Mouse (Mus musculus): ENCODE results near the gene Tubb2b.
A peak's percentile ranks its signal among the peaks of the same experiment; 100 is the strongest.

The Tubb2b gene

DNA sequence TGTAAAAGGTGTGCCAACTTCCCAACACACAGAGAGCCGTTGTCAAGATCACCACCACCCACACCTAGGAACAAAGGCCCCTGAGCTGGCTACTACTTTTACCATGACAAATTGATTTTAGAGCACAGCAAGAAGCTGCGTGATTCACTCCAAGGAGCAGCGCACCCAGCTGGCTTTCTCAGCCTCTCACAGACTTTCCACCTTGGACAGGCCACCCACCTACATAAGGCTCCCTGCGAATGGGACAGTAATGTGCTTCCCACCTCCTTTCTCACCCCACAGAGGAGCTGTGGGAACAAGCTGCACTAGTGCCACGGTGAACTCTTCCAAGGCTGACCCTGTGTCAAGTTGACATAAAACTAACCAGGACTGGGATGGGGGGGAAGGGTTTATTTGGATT, 13.1 kb upstream of the Tubb2b start:
- no peak for DNase-seq (ENCODE audit: low read depth in 2 of 2, low spot score in 2 of 2)

DNA sequence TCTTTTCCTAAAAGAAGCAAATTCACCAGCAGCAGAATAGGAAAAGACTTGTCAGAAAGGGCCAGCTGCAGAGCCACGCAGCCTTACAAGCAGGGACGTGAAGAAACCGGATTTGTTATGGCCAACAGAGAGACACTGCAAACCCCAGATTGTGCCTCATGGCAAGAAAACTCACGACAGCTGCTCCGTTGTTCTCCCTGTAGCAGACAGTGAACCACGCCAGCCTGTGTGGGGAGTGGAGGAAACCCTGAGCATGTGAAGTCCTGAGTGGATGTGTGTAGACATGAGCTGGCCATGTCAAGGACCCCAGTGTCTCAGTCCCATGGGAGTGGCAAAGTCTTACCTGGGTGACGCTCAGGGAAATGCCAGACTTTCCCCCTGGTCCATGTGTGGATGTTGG, 6.3 kb upstream of the Tubb2b start:
- no peak for DNase-seq (ENCODE audit: low read depth in 2 of 2, low spot score in 2 of 2)

DNA sequence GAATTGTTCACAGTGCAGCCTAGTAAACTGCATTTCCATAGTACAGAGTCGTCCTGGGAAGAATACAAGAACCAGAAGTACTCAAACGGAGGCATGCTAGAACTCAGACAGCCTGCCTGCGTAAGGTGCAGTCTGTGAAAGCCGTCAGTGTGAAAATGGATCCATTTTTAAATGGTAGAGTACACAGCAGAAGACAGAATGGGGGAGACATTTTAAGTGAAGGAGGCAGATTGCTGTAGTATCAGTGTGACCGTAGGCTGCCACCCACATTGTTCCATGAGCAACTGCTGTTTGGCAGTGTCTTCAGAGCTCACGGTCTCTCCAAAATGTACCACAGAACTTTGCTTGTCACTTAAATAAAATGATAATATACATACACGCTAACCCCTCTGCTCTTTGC, 4.0 kb upstream of the Tubb2b start:
- no peak for DNase-seq (ENCODE audit: low read depth in 2 of 2, low spot score in 2 of 2)

DNA sequence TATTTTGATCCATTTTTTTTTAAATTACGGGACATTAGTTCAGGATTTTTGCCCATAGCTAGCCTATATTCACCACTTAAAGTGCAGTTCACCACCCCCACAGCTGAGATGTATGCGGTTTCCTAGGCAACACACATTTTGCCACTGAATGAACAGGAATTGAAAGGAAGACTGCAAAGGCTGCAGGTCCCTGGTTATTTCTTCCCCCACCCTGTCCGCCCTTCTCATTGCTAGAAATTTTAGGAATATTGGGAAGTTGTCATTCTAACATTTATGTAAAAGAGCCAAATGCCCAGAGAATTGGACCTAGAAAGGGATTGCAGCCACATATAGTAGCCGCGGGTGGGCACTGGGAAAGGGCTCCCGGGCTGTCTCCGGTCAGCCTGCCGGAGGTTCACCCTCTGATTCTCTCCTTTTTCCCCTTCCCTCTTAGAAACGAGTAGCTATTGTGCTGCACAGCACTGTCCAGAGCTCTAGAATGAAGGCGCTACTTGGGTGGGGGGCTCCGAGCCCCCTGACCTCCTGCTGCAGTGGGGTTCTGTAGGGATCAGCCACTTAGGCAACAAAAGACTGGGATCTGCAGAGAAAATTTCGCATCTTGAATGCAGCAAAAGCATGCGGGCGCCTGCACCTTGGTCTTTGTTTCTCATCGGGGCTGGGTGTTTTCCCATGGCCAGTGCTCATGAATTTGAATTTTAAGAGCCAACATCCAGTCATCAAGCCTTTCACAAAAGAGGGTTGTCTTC, 3.2 kb upstream of the Tubb2b start:
- no peak for DNase-seq (ENCODE audit: low read depth in 2 of 2, low spot score in 2 of 2)

DNA sequence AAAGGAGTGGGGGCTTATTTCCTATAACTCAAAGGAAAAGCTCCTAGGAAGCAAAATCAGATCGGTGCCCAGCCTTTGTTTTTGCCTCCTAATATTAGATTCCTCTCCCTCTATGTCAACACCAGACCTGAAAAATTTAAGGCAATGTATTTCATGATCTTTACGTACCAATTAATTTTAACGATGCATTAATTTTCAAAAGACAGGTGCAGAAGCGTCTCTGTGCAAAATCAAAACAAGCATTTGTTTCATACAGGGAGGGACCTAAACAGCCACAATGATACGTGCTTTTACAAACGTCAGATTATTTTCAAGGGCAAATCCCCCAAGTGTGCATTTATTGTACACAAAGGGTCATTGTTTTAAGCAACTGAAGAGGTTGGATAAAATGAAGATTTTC, 2.6 kb upstream of the Tubb2b start:
- no peak for DNase-seq (ENCODE audit: low read depth in 2 of 2, low spot score in 2 of 2)

DNA sequence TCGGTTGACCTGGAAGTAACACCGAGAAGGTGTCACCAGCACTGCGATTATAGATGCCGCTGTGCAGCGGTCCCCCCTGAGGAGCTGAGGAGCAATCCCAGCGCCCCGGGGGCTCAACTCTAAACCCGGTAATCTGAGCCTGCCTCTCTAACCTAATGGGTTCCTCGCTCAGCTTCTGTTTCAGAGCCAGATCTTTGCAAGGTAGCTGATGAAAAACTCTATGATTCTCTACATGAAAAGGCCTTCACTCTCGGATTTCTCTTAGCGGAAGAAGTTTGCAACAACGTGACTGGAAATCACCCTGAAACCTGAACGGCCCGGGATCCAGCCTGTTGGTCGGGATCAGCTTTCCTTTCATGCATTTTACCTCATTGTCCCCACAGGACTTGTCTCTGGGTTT, 2.0 kb upstream of the Tubb2b start:
- DNase-seq (ENCODE audit: low read depth in 2 of 2, low spot score in 2 of 2): no peak

DNA sequence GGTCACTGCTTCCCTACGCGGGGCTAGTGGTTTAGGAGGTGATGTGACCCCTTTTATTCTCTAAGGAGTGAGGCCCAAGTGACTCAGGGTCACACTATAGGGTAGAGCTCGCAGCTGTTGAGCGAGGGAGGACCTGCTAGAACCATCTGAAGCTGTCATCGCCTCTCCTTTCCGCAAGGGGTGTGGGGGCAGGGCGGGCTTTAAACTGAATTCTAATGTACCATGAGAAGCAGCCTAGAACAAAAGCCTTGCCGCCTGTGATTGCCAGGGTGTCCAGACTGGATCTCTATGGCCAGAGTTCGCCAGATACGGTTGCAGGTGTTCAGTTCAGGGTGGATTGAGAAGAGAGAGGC, 1.4 kb upstream of the Tubb2b start:
- DNase-seq (ENCODE audit: low read depth in 2 of 2, low spot score in 2 of 2): peak; percentile 51 to 65

DNA sequence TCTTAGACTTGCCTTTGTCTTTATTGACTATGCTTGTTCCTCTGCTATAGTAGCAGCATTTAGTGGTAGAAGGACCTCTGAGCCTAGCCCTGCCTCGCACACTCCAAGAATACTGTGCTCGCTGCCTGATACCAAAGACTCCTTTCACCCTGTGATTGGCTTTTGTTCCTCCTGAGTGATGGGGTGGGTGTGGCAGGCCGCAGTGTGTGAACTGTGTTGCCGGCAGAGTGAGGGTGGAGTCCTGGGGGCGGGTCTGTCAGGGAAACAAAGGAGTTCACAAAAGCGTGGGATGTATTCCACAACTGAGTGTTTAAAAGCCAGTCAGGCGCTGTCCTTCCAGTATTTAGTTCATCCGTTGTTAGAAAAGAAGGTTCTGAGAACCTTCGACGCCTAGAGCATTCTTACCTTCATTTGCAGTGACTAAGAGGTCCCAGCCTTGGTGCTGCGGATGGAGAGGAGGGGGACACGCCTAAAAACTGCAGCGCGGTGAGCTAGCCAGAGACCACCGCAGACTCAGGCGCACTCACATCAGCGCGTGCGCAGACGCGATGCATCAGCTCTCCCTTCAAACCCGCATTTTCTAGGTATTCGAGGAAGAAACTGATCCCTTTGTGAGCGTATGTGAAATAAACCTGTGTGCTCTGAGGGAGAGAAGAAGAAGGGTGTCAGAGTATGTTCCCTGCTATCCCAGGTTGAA, 893 bp upstream of the Tubb2b start:
- peak in 1 of 2 experiments; percentile 34 for DNase-seq (ENCODE audit: low read depth in 2 of 2, low spot score in 2 of 2)

DNA sequence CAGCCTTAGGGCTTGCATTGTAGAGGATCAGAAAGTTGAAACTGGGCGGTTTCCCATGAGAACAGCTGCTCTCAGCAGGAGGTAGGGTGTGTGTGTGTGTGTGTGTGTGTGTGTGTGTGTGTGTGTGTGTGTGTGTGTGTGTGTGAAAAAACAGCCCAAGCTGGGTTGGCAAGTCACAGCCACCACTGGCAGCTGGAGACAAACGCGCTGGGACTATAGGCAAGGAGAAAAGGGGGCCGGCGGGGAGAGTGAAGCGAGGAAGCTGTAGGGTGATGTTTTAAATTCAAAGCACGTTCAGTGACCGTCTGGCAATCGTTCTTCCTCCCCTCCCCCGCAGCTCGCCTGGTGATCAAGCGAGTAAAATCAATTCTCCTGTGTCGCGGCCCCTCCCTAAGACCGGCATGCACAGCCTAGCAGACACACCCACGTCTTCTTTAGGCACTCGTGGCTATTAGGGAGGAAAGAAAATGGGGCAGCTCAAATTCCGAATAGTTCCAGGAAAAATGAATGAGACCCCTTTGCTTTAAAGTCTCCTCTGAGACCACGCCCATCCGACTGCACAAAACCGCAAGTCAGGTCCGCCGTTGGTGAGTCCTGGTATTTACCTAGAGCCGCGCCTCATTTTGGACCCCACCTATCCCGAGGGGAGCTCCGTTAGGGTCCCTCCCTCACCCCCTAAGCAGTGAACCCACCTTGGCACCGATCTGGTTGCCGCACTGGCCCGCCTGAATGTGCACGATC, 611 bp downstream of the Tubb2b start:
- peak in 1 of 2 experiments; percentile 11 for DNase-seq (ENCODE audit: low read depth in 2 of 2, low spot score in 2 of 2)

DNA sequence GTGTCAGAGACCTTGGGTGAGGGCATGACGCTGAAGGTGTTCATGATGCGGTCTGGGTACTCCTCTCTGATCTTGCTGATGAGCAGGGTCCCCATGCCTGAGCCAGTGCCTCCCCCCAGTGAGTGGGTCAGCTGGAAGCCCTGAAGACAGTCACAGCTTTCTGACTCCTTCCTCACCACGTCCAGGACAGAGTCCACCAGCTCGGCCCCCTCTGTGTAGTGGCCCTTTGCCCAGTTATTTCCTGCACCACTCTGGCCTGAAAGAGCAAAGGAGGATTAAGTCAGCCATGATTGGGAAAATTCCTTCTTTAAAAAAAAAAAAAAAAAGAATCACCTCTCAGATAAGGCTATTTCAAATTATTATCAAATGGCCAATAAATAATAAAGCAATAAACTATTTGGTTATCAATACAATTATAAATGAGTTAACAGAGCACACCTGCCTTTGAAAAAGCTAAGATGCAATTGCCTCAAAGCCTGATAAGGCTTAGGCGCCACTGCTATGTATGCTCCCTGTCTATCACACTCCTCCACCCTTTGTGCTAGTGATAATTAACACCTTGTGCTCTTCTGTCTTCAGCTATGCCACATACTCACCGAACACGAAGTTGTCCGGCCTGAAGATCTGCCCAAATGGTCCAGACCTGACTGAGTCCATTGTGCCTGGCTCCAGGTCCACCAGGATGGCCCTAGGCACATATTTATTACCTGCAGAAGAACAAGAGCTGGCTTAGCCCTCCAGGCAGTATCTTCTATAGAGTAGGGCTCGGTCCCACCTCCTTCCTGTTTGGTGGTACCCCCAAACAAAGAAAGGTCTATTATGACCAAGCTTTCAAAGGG, 1.8 kb downstream of the Tubb2b start:
- DNase-seq (ENCODE audit: low read depth in 2 of 2, low spot score in 2 of 2): no peak

DNA sequence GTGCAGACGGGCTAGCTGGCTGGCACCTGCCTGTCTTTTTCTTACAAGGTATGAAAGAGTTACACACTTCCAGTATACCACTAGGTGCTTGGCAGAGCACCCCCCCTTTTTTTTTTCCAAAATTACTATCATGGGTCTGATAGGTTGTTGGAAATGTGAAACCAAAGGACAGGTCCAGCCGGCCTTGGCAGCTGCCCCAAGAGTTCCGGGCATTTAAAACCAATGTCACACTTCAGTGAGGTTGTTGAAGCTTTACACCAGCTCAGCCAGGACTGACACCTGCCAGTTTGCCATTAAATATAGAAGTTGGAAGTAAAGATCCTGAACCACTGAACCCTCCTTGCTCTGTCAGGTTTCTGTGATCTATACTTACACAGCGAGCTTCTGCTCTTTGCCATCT, 4.6 kb downstream of the Tubb2b start:
- DNase-seq (ENCODE audit: low read depth in 2 of 2, low spot score in 2 of 2): no peak

DNA sequence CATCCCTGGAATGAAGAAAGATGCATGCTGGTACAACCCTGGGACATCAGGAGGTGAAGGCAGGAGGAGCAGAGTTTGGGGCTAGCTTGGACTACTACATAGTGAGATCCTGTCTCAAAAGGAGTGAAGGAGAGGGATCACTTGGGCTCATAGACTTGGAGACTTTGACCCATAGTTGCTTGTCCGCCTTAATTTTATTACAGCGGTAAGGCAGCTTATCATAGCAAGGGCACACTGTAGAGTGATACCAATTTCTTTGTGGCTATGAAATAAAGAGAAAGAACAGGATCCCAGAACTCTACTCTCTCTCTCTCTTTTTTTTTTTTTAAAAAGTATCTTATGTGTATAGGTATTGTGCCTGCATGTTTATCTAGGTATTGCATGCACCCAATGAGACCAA, 9.7 kb downstream of the Tubb2b start:
- no peak for DNase-seq (ENCODE audit: low read depth in 2 of 2, low spot score in 2 of 2)

DNA sequence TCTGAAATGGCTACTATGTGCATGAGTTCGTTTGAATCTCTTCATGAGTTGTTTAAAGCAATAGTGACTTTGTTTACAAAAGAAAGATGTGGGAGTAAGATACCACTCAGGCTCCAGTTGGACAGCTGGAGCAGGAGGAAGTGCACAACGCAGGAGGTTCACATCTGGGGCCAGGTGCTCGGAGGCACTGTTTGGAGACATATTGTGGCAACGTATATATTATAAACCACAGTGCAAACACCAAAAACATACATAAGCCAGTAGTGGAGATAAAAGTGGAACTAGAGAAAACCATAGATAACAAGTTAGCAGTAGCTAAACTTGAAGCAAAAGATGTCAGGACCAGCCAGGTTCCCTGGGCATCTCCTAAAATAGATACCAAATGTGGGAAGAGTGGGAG, 10.9 kb downstream of the Tubb2b start:
- DNase-seq (ENCODE audit: low read depth in 2 of 2, low spot score in 2 of 2): no peak

DNA sequence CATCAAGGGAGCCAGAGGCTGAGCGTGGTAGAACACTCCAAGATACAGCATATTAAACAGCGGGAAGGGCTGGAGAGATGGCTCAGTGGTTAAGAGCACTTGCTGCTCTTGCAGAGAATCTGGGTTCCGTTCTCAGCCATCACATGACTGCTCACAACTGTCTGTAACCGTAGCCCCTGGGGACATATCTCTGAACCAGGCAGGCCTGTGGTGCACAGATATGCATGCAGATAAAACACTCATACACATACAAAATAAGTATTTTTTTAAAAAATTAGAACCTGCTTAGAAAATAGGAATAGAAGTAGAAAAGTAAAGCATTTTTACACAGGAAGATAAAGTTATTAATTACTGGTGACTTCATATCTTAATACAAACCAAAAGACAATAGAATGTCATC, 11.4 kb downstream of the Tubb2b start:
- no peak for DNase-seq (ENCODE audit: low read depth in 2 of 2, low spot score in 2 of 2)

DNA sequence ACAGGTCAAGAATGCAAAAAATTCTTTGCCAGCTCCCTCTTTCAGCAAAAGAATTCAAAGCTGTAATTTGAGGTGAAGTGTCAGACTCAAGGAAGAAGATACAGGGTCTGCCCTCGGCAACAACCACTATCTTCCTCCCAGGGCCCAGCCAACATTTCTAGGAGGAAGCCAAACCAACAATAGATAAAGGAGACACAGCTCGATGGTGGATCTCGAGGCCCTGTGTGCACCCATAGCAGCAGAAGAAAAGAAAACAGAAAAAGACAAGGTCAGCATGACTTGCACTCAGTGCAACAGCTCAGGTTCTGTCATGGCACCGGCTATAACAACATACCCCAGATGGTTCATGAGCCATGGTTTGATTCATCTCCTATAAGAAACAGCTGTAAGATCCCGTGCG, 13.8 kb downstream of the Tubb2b start:
- DNase-seq (ENCODE audit: low read depth in 2 of 2, low spot score in 2 of 2): no peak

DNA sequence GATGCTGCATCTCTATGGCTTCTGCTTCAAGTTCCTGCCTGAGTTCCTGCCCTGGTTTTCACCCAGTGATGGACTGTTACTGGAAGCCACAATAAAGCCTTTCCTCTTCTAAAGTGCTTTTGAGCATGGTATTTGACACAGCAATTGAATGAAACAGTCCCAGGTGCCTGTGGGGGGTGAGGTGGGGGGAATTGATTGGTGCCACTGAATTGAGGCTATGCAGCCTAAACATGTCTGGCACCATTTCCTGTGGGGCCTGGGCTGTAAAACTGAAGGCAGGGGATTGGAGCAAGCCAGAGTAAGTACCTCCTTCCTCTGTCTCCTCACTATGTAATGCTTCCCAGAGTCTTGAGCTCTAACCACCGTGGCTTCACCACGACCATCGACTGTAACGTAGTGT, 15.6 kb downstream of the Tubb2b start:
- DNase-seq (ENCODE audit: low read depth in 2 of 2, low spot score in 2 of 2): no peak

DNA sequence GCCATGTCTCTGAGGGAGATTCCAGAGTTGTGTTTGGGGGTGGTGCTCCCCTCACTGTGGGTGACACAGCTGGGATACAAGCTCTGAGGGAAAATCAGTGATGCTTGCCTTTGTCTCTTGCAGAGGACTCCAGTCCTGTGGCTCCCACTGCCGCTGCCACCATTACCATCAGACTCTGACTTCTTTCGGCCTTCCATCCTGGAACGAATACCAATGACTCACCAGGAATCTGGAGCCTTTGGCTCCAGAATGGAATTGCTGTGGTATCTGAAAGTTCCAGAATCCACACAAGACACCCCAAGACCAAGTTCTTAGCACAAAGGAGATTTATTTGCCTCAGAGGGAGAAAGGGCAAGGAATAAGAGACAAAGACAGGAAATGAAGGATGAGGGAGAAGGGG, 17.2 kb downstream of the Tubb2b start:
- no peak for DNase-seq (ENCODE audit: low read depth in 2 of 2, low spot score in 2 of 2)

DNA sequence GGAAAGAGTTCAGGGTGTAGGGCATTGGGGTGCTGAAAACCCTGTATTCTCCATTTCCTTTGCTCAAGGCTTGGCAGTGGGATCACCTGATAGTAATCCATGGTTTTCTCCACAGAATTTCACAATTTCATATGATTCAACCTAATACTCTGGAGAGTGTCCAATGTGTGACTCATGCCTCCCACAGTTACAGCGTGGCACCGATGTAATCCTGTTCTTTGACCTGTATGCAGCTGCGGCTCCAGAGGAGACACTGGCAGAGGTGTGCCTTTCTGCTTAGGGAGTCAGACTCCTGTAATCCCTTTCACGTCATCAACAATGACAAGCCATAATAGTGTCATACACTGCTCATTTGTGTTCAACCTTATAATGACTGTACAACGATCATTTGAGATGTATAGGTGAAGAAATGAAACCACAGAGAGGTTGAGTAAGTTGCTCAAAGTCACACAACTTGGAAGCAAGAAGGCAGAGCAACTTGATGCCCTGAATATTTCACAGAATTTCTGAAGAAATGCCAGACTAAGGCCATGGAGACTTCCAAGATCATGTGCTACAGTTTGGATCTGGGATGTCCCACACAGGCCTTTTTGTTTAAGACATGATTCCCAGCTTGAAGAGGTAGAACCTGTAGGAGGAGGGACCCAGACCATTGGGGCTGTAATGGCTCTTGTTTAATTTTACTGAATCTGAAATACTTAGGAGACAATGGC, 17.7 kb downstream of the Tubb2b start:
- DNase-seq (ENCODE audit: low read depth in 2 of 2, low spot score in 2 of 2): no peak

DNA sequence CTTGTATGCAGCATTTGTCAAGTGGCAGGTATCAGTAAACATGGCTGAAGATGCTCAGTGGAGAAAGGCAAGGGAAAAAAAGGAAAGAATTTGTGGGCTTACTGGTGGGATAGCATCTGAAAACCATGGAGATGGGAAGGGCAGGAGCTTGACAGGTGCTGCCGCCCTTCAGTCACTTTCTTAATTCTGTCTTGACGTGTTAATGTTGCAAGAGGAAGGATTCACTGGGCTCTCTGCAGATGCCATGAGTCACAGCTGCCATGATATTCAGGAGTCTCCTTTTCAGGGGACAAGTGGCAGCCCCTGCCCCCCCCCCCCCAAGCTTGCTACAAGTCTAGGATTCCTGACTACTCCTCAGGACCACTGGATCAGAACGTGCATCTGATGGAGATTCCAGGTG, 18.4 kb downstream of the Tubb2b start:
- DNase-seq (ENCODE audit: low read depth in 2 of 2, low spot score in 2 of 2): no peak

DNA sequence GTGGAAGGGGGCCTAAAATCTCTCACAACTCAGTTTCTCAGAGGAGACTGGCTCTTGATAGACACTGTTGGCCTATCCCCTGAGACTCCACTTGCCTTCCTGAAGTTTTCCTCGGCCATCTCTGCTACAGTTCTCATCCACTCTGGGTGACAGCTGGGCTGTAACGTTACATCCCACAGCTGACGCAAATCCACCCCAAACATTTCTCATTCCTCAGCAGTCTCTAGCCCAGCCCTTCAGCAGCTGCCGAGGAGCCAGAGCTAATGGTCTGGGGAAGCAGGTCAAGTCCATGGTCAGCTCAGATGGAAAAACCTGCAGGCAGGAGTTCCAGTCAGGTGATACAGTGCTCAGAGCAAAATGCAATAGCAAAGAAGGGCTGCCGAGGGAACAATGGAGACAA, 19.2 kb downstream of the Tubb2b start:
- no peak for DNase-seq (ENCODE audit: low read depth in 2 of 2, low spot score in 2 of 2)

DNA sequence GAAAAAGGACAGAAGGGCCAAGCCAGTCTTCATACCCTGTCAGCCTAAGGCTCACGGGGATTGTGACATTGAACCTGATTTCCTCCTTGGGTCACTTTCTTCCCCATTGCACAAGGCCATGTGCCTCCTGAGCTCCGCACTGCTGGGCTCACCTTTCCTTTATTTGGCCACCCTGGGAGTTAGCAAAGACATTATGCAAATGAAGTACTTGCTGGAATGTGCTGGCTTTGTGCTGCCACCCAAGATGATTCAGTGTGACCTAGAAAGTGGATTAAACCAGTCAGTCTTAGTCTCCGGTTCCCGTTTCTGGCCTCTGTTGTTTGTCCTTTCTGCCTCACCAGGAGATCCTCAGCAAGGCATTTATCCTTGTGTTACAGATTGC, 20.6 kb downstream of the Tubb2b start:
- DNase-seq (ENCODE audit: low read depth in 2 of 2, low spot score in 2 of 2): no peak
